ENCODE assay signal across 18 mouse cellular contexts in the genomic region with DNA sequence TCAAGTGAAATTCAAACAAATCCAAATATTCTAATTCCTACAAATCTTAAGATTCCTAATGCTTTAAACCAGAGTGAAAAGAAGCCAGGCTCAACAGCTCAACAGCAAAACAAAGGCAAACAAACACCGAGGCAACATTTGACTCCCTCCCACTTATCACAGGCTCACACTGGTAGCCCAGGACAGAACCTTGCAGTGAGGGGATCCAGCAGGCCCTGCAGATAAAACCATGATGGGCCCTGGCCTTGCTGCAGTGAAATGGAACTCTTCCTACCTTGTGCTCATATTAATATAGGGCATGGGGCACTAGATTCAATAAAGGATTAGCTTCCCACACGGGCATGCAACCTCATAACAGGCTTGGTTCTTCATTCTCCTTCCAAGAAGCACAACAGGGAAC. TPM values are rescaled to one million over a fixed set of nuclear protein-coding genes. Genes with fewer than 3 reads are reported as not detected.
DNase-seq lines count a peak whose midpoint lies in the region; ATAC-seq and TF ChIP-seq lines count a peak whose summit lies in the region.
"Had no signal": no experiment of that assay in that cellular context is flagged by ENCODE, and none has a peak within 500 bp of the region (broad histone marks: within the 10 kb centered on the region; RNA-seq: fewer than 3 reads in every experiment).

No protein-coding gene starts in this region.

- 46% methylated on average over 2 of the region's 2 CpGs for WGBS in heart, embryonic 14.5 days
- WGBS in liver, embryonic 13.5 days (ENCODE audit: insufficient replicate concordance): 16% methylated on average over 2 of the region's 2 CpGs

- H3K4me2 ChIP-seq in heart, embryonic 14.5 days (ENCODE audit: low read length): no peak overlapping the region
- peak overlapping the region; percentile 41 for H3K4me2 ChIP-seq in liver, embryonic 13.5 days
- H3K4me2 ChIP-seq: embryonic facial prominence, embryonic 15.5 days; hindbrain, embryonic 13.5 days; limb, embryonic 13.5 days had no signal

- peak in 1 of 2 experiments; percentile 36; a peak in 1 of 4 replicates for TF ChIP-seq EP300 in MEL (IDR thresholded peaks at IDR 0.05; ENCODE audit: low read depth in 1 of 2, low read length in 2 of 2)

- no peaks in the 10 kb centered on the region; the same call in none of the 2 replicates for H3K79me2 ChIP-seq in MEL (ENCODE audit: control insufficient read depth, insufficient read depth, low read length, poor library complexity)

- no peak for TF ChIP-seq CTCF in MEL (IDR thresholded peaks at IDR 0.05 in 2 of 3, conservative IDR thresholded peaks at IDR 0.05 in 1 of 3; ENCODE audit: control insufficient read depth in 1 of 3, insufficient read depth in 1 of 3, low read depth in 2 of 3, low read length in 3 of 3, poor library complexity in 1 of 3, severe bottlenecking in 1 of 3)

- no peaks in the 10 kb centered on the region for H3K9me3 ChIP-seq in heart, embryonic 14.5 days (ENCODE audit: control insufficient read depth, low read length)
- no peaks in the 10 kb centered on the region for H3K9me3 ChIP-seq in MEL (replicated peaks; ENCODE audit: insufficient read depth, low read length)
- no peaks in the 10 kb centered on the region for H3K9me3 ChIP-seq in liver, embryonic 13.5 days (replicated peaks)
- H3K9me3 ChIP-seq: embryonic facial prominence, embryonic 15.5 days; hindbrain, embryonic 13.5 days; limb, embryonic 13.5 days had no signal

- H3K27ac ChIP-seq in heart, embryonic 14.5 days (replicated peaks in 1 of 2; ENCODE audit: control insufficient read depth in 1 of 2, insufficient read depth in 1 of 2, low read depth in 2 of 2, low read length in 2 of 2): peak overlapping the region in 1 of 2 experiments; percentile 66; a peak in 2 of 4 replicates
- peak overlapping the region; percentile 88 for H3K27ac ChIP-seq in MEL (ENCODE audit: control insufficient read depth, low read depth, low read length)
- H3K27ac ChIP-seq in liver, embryonic 13.5 days: peak overlapping the region; percentile 82
- H3K27ac ChIP-seq: embryonic facial prominence, embryonic 15.5 days; limb, embryonic 13.5 days had no signal

- DNase-seq in heart, postnatal 4 days: no peak
- DNase-seq in MEL (ENCODE audit: low read depth, low spot score): peak; percentile 55
- DNase-seq in c-Kit-positive CD71-positive TER-119-positive erythroid progenitor cells, embryonic 14.5 days (ENCODE audit: low spot score): peak; percentile 50
- DNase-seq in liver, embryonic 13.5 days: peak; percentile 72
- DNase-seq in left cerebral cortex, adult 11 months (ENCODE audit: low spot score): no peak
- no peak for DNase-seq in adrenal gland, adult 2 months
- no peak for DNase-seq in testis, postnatal 10 days (ENCODE audit: low spot score)
- DNase-seq: cerebellum, adult 11 months; cerebellum, postnatal 14 days; embryo, embryonic 11 days; kidney, adult 11 months; midbrain, embryonic 14.5 days; thymus, postnatal 36 days had no signal

- peak overlapping the region; percentile 30; the same call in 1 of the 2 replicates for H3K9ac ChIP-seq in heart, embryonic 14.5 days (ENCODE audit: low read length)
- H3K9ac ChIP-seq in MEL (ENCODE audit: control insufficient read depth, low read depth, low read length, poor library complexity, severe bottlenecking): no peak overlapping the region
- H3K9ac ChIP-seq in liver, embryonic 13.5 days: peak overlapping the region; percentile 54
- H3K9ac ChIP-seq: embryonic facial prominence, embryonic 15.5 days; limb, embryonic 13.5 days had no signal

- TF ChIP-seq POLR2A in MEL (IDR thresholded peaks at IDR 0.05; ENCODE audit: control insufficient read depth in 1 of 2, insufficient read depth in 1 of 2, low read depth in 1 of 2, low read length in 2 of 2, poor library complexity in 1 of 2): no peak

- no peaks in the 10 kb centered on the region for H3K27me3 ChIP-seq in heart, embryonic 14.5 days (ENCODE audit: control insufficient read depth, insufficient read depth, low read length)
- no peaks in the 10 kb centered on the region for H3K27me3 ChIP-seq in MEL (ENCODE audit: control insufficient read depth in 1 of 2, insufficient read depth in 2 of 2, low read length in 2 of 2)
- H3K27me3 ChIP-seq in liver, embryonic 13.5 days: no peaks in the 10 kb centered on the region; the same call in 1 of the 2 replicates
- H3K27me3 ChIP-seq: embryonic facial prominence, embryonic 15.5 days; hindbrain, embryonic 13.5 days; limb, embryonic 13.5 days had no signal

- no peaks in the 10 kb centered on the region for H3K36me3 ChIP-seq in heart, embryonic 14.5 days (ENCODE audit: control insufficient read depth, insufficient read depth, low read length)
- peaks cover 0 to 44% of the 10 kb centered on the region in 2 experiments; a peak in 2 of 4 replicates for H3K36me3 ChIP-seq in MEL (ENCODE audit: control insufficient read depth in 1 of 2, insufficient read depth in 2 of 2, low read length in 2 of 2)
- H3K36me3 ChIP-seq in liver, embryonic 13.5 days: no peaks in the 10 kb centered on the region
- H3K36me3 ChIP-seq: embryonic facial prominence, embryonic 15.5 days; hindbrain, embryonic 13.5 days; limb, embryonic 13.5 days had no signal

- ATAC-seq in heart, embryonic 14.5 days (ENCODE audit: insufficient number of reproducible peaks, insufficient read depth, low FRiP score, low read depth): no peak
- ATAC-seq in liver, embryonic 13.5 days (ENCODE audit: low read depth): peak; percentile 91

- no peak for TF ChIP-seq RAD21 in MEL (IDR thresholded peaks at IDR 0.05; ENCODE audit: low read depth, low read length)

- no peak overlapping the region for H3K4me3 ChIP-seq in heart, embryonic 14.5 days (ENCODE audit: control insufficient read depth in 1 of 2, insufficient read depth in 1 of 2, low read depth in 1 of 2, low read length in 2 of 2)
- no peak overlapping the region for H3K4me3 ChIP-seq in MEL (ENCODE audit: control insufficient read depth in 1 of 2, insufficient read depth in 1 of 2, low read depth in 2 of 2, low read length in 2 of 2)
- H3K4me3 ChIP-seq in liver, embryonic 13.5 days (replicated peaks): no peak overlapping the region
- H3K4me3 ChIP-seq: embryonic facial prominence, embryonic 15.5 days; hindbrain, embryonic 13.5 days; limb, embryonic 13.5 days; myocyte had no signal

- H3K4me1 ChIP-seq in heart, embryonic 14.5 days (ENCODE audit: control insufficient read depth in 2 of 2, insufficient read depth in 2 of 2, low read length in 2 of 2): peaks cover 17 to 42% of the 10 kb centered on the region in 2 experiments
- H3K4me1 ChIP-seq in MEL (ENCODE audit: control insufficient read depth in 1 of 2, insufficient read depth in 2 of 2, low read length in 2 of 2): peaks cover 40 to 43% of the 10 kb centered on the region in 2 experiments
- H3K4me1 ChIP-seq in liver, embryonic 13.5 days (replicated peaks): peaks cover 83% of the 10 kb centered on the region

TF ChIP-seq in MEL, 35 proteins besides CTCF, POLR2A, EP300 and RAD21:
- TF ChIP-seq TAL1 (IDR thresholded peaks at IDR 0.05; ENCODE audit: low read length): peak; percentile 76
- peak; percentile 42 for TF ChIP-seq GATA1 (IDR thresholded peaks at IDR 0.05; ENCODE audit: low read depth, low read length)
- 0 out of 2 replicates have a peak, but pooled peaks have one; percentile 47 for TF ChIP-seq TCF12 (IDR thresholded peaks at IDR 0.05; ENCODE audit: low read depth, low read length)
- TF ChIP-seq NELFE (IDR thresholded peaks at IDR 0.05; ENCODE audit: low read depth, low read length): no peak
- no peak for TF ChIP-seq UBTF (IDR thresholded peaks at IDR 0.05; ENCODE audit: borderline replicate concordance, insufficient read depth, low read depth, low read length)

RNA-seq across cellular contexts. Expression of gene B4galt5, which starts 11.4 kb away (rescaled TPM):
- polyA plus RNA-seq in heart, embryonic 14.5 days (2014; fragmentation: Nextera tagmentation; extraction: Ambion mirVana): 21.0 and 24.2 TPM in 2 replicates
- total RNA-seq in heart, postnatal 4 days (2021): 10 to 100 TPM; 30.3 to 33.9 TPM
- 4.6 TPM in 2 replicates for total RNA-seq in MEL (2012; rRNA removed)
- 10 to 100 TPM in 1 of 2 experiments, 1 to 10 TPM in 1; 6.5 to 34.4 TPM for polyA plus RNA-seq in MEL (2012; ENCODE audit: insufficient read depth in 1 of 2, insufficient read length in 2 of 2, low read depth in 1 of 2, low replicate concordance in 2 of 2, missing spikeins in 1 of 2)
- polyA plus RNA-seq in liver, embryonic 13.5 days (2015; fragmentation: Nextera tagmentation; extraction: Ambion mirVana): 2.9 and 3.2 TPM in 2 replicates
- total RNA-seq in adrenal gland, adult 2 months (2021): 100 to 1,000 TPM in 1 of 2 experiments, 10 to 100 TPM in 1; 92.7 to 113 TPM
- 43.9 and 47.6 TPM in 2 replicates for polyA plus RNA-seq in adrenal gland, adult 2 months (2012; rRNA removed)

Comparison
In these comparisons a context has a peak if more than half of its experiments do, and no peak if none do; other contexts are left out.
1. DNase-seq: peak in MEL (single experiment), c-Kit-positive CD71-positive TER-119-positive erythroid progenitor cells, embryonic 14.5 days (single experiment) and liver, embryonic 13.5 days (single experiment); none in heart, postnatal 4 days (single experiment), left cerebral cortex, adult 11 months (single experiment), adrenal gland, adult 2 months (single experiment) and testis, postnatal 10 days (single experiment).